Mouse (Mus musculus): ENCODE measurements around the gene 5530400C23Rik. TPM values are rescaled to one million over a fixed set of nuclear protein-coding genes. Genes with fewer than 3 reads are reported as not detected.
"Not testable (repeated sequence)": the region's sequence is repeated elsewhere in the genome, so short reads cannot be mapped to it uniquely, and the experiment has no call there.

Gene 5530400C23Rik
- not detected in 2 replicates for polyA plus RNA-seq (2012; ENCODE audit: insufficient read depth, insufficient read length, low replicate concordance, missing spikeins)

- H3K4me1 ChIP-seq (ENCODE audit: control insufficient read depth, insufficient read depth, low read length); H3K4me3 ChIP-seq (ENCODE audit: insufficient read depth, low read depth, low read length); H3K27ac ChIP-seq (ENCODE audit: insufficient read depth, low read depth, low read length): not testable (repeated sequence)
Observed at GRCm38 (mm10) chr6:133291916-133292315, at the start of gene 5530400C23Rik. TSS of gene 5530400C23Rik (plus strand) at chr6:133292216.

GRCm38 (mm10) chr6:133305952-133306715 lies 14.1 kb downstream of the 5530400C23Rik start:
- no peaks in the 10 kb centered on the region for H3K4me1 ChIP-seq (ENCODE audit: control insufficient read depth, insufficient read depth, low read length)
- 64% methylated on average over 3 of the region's 3 CpGs for WGBS
- TF ChIP-seq CTCF (IDR thresholded peaks at IDR 0.05; ENCODE audit: insufficient read depth, low read depth, low read length) = no peak
- no peak for TF ChIP-seq POLR2A (IDR thresholded peaks at IDR 0.05; ENCODE audit: insufficient read depth, low read depth, low read length)

GRCm38 (mm10) chr6:133313896-133314295 lies 21.9 kb downstream of the 5530400C23Rik start:
- H3K27ac ChIP-seq (ENCODE audit: insufficient read depth, low read depth, low read length); H3K4me1 ChIP-seq (ENCODE audit: control insufficient read depth, insufficient read depth, low read length); H3K4me3 ChIP-seq (ENCODE audit: insufficient read depth, low read depth, low read length): not testable (repeated sequence)
- WGBS = 86% methylated on average over 2 of the region's 2 CpGs

More at GRCm38 (mm10) chr6:133305952-133306715, 14.1 kb downstream of the 5530400C23Rik start:
- no peak overlapping the region for H3K4me3 ChIP-seq (ENCODE audit: insufficient read depth, low read depth, low read length)
- no peak overlapping the region for H3K27ac ChIP-seq (ENCODE audit: insufficient read depth, low read depth, low read length)

GRCm38 (mm10) chr6:133338535-133338934 lies 46.5 kb downstream of the 5530400C23Rik start:
- Histone ChIP-seq H3K4me3 (ENCODE audit: insufficient read depth, low read depth, low read length) (no peak overlapping the region), H3K27ac (ENCODE audit: insufficient read depth, low read depth, low read length) (no peak overlapping the region), H3K4me1 (ENCODE audit: control insufficient read depth, insufficient read depth, low read length) (no peaks in the 10 kb centered on the region)
- TF ChIP-seq POLR2A (IDR thresholded peaks at IDR 0.05; ENCODE audit: insufficient read depth, low read depth, low read length) = no peak
- no peak for TF ChIP-seq CTCF (IDR thresholded peaks at IDR 0.05; ENCODE audit: insufficient read depth, low read depth, low read length)
- WGBS = 70% methylated on average over 1 of the region's 1 CpGs

GRCm38 (mm10) chr6:133341731-133342130 lies 49.7 kb downstream of the 5530400C23Rik start:
- H3K27ac ChIP-seq (ENCODE audit: insufficient read depth, low read depth, low read length); H3K4me3 ChIP-seq (ENCODE audit: insufficient read depth, low read depth, low read length); H3K4me1 ChIP-seq (ENCODE audit: control insufficient read depth, insufficient read depth, low read length): not testable (repeated sequence)
- WGBS = 86% methylated on average over 5 of the region's 5 CpGs

Other genes with a start within 250 kb of the 5530400C23Rik start
- gene Tas2r140, start 236.4 kb upstream of the 5530400C23Rik start, polyA plus RNA-seq (2012; ENCODE audit: insufficient read depth, insufficient read length, low replicate concordance, missing spikeins) = not detected in 2 replicates
- 171 TPM in 1 of 2 replicates, not detected in the other for gene Smim10l1, start 187.3 kb upstream of the 5530400C23Rik start, polyA plus RNA-seq (2012; ENCODE audit: insufficient read depth, insufficient read length, low replicate concordance, missing spikeins)

Measured in olfactory bulb, adult 2 months (tissue).